Mouse (Mus musculus): ENCODE measurements around the gene Rgs16. TPM values are rescaled to one million over a fixed set of nuclear protein-coding genes. Genes with fewer than 3 reads are reported as not detected.

Gene Rgs16
- total RNA-seq (2014; fragmentation: Nextera tagmentation) (not detected in 2 replicates), total RNA-seq (2017) (not detected in 2 replicates), polyA plus RNA-seq (2012) (not detected in 2 replicates)

DNA sequence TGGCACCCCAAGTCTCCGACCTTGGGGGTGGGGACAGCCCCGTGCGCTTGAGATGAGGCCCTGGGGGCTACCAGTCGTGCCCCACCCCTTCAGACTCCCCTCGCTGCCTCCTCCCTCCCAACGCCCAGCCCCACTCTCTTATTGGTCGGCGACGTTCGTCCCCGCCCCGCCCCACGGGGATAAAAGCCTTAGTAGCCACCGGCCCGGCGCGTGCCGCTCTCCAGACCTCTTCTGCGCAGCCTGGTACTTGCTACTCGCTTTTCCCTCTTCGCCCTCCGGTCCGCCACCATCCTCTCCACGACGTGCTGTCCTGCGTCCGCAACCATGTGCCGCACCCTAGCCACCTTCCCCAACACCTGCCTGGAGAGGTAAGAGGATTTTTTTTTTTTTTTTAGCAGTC is at the start of gene Rgs16:
Gene Rgs16, plus strand, starts transcription at position 205 of the 400 bp plus-strand sequence.
- peaks cover 4% of the 10 kb centered on the region; the same call in 1 of the 2 replicates for H3K4me1 ChIP-seq (ENCODE audit: insufficient read depth, low read depth, low read length)
- no peak within 1 kb of the TSS for H3K4me3 ChIP-seq (ENCODE audit: low read depth, low read length)
- ATAC-seq (ENCODE audit: extremely low read depth, insufficient number of reproducible peaks, low FRiP score, poor library complexity, severe bottlenecking) (no peak), DNase-seq (ENCODE audit: low spot score) (no peak)
- H3K9me3 ChIP-seq (replicated peaks): no peaks in the 10 kb centered on the region
- TF ChIP-seq GATA2 (IDR thresholded peaks at IDR 0.05; ENCODE audit: borderline replicate concordance, low read depth, low read length) (no peak), CTCF (IDR thresholded peaks at IDR 0.05; ENCODE audit: low read depth, low read length) (no peak), GATA1 (IDR thresholded peaks at IDR 0.05; ENCODE audit: borderline replicate concordance, low read length) (no peak), POLR2AphosphoS5 (IDR thresholded peaks at IDR 0.05; ENCODE audit: insufficient replicate concordance, low read depth, low read length) (no peak), TAL1 (conservative IDR thresholded peaks at IDR 0.05; ENCODE audit: low read depth, low read length) (no peak)
- H3K36me3 ChIP-seq (replicated peaks): no peaks in the 10 kb centered on the region
- peaks cover 16% of the 10 kb centered on the region; the same call in 1 of the 2 replicates for H3K27me3 ChIP-seq (ENCODE audit: insufficient read depth, low read length)

DNA sequence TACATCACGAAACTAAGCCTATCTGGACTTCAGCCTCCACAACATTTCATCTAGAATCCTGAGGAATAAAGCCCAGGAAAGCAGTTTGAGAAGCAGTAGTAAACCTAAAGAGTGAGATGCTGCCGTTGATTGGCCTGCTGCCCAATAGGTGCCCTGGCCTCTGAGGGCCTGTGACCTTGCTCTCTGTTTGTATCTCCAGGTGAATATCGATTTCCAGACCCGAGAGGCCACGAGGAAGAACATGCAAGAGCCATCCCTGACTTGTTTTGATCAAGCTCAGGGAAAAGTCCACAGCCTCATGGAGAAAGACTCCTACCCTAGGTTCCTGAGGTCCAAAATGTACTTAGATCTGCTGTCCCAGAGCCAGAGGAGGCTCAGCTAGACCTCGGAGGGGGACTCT is 47.6 kb upstream of the Rgs16 start:
- ATAC-seq (ENCODE audit: extremely low read depth, insufficient number of reproducible peaks, low FRiP score, poor library complexity, severe bottlenecking) (no peak), DNase-seq (ENCODE audit: low spot score) (no peak)
- no peaks in the 10 kb centered on the region for H3K9me3 ChIP-seq (replicated peaks)
- H3K36me3 ChIP-seq (replicated peaks): no peaks in the 10 kb centered on the region
- no peaks in the 10 kb centered on the region for H3K27me3 ChIP-seq (ENCODE audit: insufficient read depth, low read length)
- TF ChIP-seq POLR2AphosphoS5 (IDR thresholded peaks at IDR 0.05; ENCODE audit: insufficient replicate concordance, low read depth, low read length) (no peak), TAL1 (conservative IDR thresholded peaks at IDR 0.05; ENCODE audit: low read depth, low read length) (no peak), GATA1 (IDR thresholded peaks at IDR 0.05; ENCODE audit: borderline replicate concordance, low read length) (no peak), CTCF (IDR thresholded peaks at IDR 0.05; ENCODE audit: low read depth, low read length) (no peak), GATA2 (IDR thresholded peaks at IDR 0.05; ENCODE audit: borderline replicate concordance, low read depth, low read length) (no peak)
- no peaks in the 10 kb centered on the region for H3K4me1 ChIP-seq (ENCODE audit: insufficient read depth, low read depth, low read length)
- no peak overlapping the region for H3K4me3 ChIP-seq (ENCODE audit: low read depth, low read length)

DNA sequence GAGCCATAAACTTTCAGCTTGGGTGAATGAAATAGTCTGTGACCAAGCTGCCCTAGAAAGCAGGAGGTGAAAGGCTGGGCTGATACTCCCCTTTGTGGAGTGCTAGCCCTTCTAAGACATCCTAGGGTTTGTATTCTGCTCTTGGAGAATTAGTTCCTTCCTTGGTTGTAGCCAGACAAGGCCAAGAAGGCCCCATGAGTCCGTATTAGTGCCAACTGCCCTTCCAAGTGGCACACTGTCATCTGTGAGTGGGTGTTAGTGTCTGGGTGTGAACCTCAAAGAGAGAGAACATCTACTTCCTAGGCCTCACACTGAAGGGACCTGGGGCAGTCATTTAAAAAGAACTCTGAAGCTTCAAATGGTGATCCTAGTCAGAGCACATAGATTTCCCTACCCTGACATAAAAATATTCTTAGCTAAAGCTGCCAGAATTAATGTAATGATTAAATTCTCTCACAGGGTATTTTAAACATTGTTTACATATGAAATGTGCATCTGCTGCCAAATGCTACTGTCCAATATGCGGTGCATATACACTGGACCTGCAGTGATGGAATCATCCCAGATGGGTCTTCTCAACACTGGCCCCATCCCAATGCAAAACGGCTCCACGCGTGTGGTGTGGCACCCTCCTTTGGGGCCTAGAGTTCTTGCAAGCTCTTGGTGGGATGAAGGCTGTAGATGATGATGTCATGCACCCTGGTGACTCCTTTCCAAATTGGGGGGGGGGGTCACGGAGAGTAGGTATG is 45.6 kb upstream of the Rgs16 start:
- H3K9me3 ChIP-seq (replicated peaks): no peaks in the 10 kb centered on the region
- H3K27me3 ChIP-seq (ENCODE audit: insufficient read depth, low read length): no peaks in the 10 kb centered on the region
- DNase-seq (ENCODE audit: low spot score) (no peak), ATAC-seq (ENCODE audit: extremely low read depth, insufficient number of reproducible peaks, low FRiP score, poor library complexity, severe bottlenecking) (no peak)
- no peak overlapping the region for H3K4me3 ChIP-seq (ENCODE audit: low read depth, low read length)
- no peak for TF ChIP-seq GATA1 (IDR thresholded peaks at IDR 0.05; ENCODE audit: borderline replicate concordance, low read length)
- no peak for TF ChIP-seq CTCF (IDR thresholded peaks at IDR 0.05; ENCODE audit: low read depth, low read length)
- no peak for TF ChIP-seq GATA2 (IDR thresholded peaks at IDR 0.05; ENCODE audit: borderline replicate concordance, low read depth, low read length)
- TF ChIP-seq POLR2AphosphoS5 (IDR thresholded peaks at IDR 0.05; ENCODE audit: insufficient replicate concordance, low read depth, low read length): no peak
- TF ChIP-seq TAL1 (conservative IDR thresholded peaks at IDR 0.05; ENCODE audit: low read depth, low read length): no peak
- H3K4me1 ChIP-seq (ENCODE audit: insufficient read depth, low read depth, low read length): no peaks in the 10 kb centered on the region
- H3K36me3 ChIP-seq (replicated peaks): no peaks in the 10 kb centered on the region

DNA sequence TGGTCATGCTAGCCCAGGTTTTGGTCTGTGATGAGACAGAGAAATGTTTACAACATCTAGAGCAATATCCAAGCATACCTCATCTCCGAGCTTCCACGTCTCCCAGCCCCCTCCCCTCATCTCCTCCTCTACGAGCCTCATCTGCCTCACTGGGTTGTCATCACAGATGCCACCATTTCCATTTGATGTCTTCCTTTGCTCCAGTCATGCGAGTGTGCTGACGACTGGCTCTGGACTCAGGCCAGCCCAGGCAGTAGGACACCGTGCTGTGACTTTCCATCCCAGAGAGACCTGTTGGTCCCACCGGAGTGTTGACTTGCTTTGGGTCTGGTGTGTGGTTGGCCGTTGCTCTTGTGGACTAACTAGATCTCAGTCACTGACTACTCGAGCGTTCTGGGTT is 44.8 kb upstream of the Rgs16 start:
- Histone ChIP-seq H3K27me3 (ENCODE audit: insufficient read depth, low read length) (no peaks in the 10 kb centered on the region), H3K36me3 (replicated peaks) (no peaks in the 10 kb centered on the region), H3K4me1 (ENCODE audit: insufficient read depth, low read depth, low read length) (no peaks in the 10 kb centered on the region), H3K4me3 (ENCODE audit: low read depth, low read length) (no peak overlapping the region), H3K9me3 (replicated peaks) (no peaks in the 10 kb centered on the region)
- DNase-seq (ENCODE audit: low spot score) (no peak), ATAC-seq (ENCODE audit: extremely low read depth, insufficient number of reproducible peaks, low FRiP score, poor library complexity, severe bottlenecking) (no peak)
- TF ChIP-seq POLR2AphosphoS5 (IDR thresholded peaks at IDR 0.05; ENCODE audit: insufficient replicate concordance, low read depth, low read length): no peak
- TF ChIP-seq GATA1 (IDR thresholded peaks at IDR 0.05; ENCODE audit: borderline replicate concordance, low read length): no peak

DNA sequence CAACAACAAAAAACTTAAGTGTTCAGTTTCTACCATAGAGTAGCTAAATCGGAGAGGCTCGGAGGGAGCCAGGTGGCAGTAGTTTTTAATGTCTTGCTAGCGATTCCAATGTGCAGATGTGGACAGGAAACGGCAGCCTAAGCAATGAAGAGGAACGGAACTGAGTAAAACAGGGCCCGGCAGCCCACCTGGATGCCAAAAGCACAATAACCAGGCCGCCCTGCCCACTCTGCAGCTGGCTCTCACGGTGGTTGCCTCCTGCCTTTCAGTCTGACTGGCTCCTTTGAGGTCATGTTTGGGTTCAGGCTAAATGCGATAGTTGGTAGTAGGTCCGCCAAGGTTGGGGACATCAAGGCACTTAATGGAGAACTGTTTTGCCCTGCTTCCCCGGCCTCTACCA is 44.1 kb upstream of the Rgs16 start:
- Histone ChIP-seq H3K36me3 (replicated peaks) (no peaks in the 10 kb centered on the region), H3K9me3 (replicated peaks) (no peaks in the 10 kb centered on the region), H3K4me3 (ENCODE audit: low read depth, low read length) (no peak overlapping the region), H3K4me1 (ENCODE audit: insufficient read depth, low read depth, low read length) (no peaks in the 10 kb centered on the region), H3K27me3 (ENCODE audit: insufficient read depth, low read length) (no peaks in the 10 kb centered on the region)
- TF ChIP-seq GATA2 (IDR thresholded peaks at IDR 0.05; ENCODE audit: borderline replicate concordance, low read depth, low read length) (no peak), TAL1 (conservative IDR thresholded peaks at IDR 0.05; ENCODE audit: low read depth, low read length) (no peak), GATA1 (IDR thresholded peaks at IDR 0.05; ENCODE audit: borderline replicate concordance, low read length) (no peak), CTCF (IDR thresholded peaks at IDR 0.05; ENCODE audit: low read depth, low read length) (no peak), POLR2AphosphoS5 (IDR thresholded peaks at IDR 0.05; ENCODE audit: insufficient replicate concordance, low read depth, low read length) (no peak)
- no peak for ATAC-seq (ENCODE audit: extremely low read depth, insufficient number of reproducible peaks, low FRiP score, poor library complexity, severe bottlenecking)
- DNase-seq (ENCODE audit: low spot score): no peak

DNA sequence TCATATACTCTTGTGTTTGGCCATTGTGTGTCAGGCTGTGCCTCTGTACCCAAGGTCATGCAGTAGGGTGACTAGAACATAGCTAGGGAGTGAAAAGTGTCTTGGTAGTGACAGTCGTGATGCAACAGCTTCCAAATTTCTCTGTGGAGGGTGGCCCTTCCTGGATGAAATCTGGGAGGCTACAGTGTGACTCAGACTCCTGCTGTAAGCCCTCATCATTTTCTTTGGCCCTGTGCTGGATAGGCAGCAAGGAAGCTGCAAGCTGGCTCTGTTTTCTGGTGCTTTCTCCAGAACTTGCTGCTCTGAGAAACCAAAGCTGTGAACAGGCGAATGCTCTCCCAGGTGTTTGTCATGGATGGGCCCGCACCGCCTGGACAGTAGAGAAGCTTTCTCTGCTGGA is 43.6 kb upstream of the Rgs16 start:
- H3K36me3 ChIP-seq (replicated peaks): no peaks in the 10 kb centered on the region
- H3K4me1 ChIP-seq (ENCODE audit: insufficient read depth, low read depth, low read length): no peaks in the 10 kb centered on the region
- ATAC-seq (ENCODE audit: extremely low read depth, insufficient number of reproducible peaks, low FRiP score, poor library complexity, severe bottlenecking) (no peak), DNase-seq (ENCODE audit: low spot score) (no peak)
- H3K4me3 ChIP-seq (ENCODE audit: low read depth, low read length): no peak overlapping the region
- TF ChIP-seq POLR2AphosphoS5 (IDR thresholded peaks at IDR 0.05; ENCODE audit: insufficient replicate concordance, low read depth, low read length) (no peak), TAL1 (conservative IDR thresholded peaks at IDR 0.05; ENCODE audit: low read depth, low read length) (no peak), CTCF (IDR thresholded peaks at IDR 0.05; ENCODE audit: low read depth, low read length) (no peak), GATA2 (IDR thresholded peaks at IDR 0.05; ENCODE audit: borderline replicate concordance, low read depth, low read length) (no peak), GATA1 (IDR thresholded peaks at IDR 0.05; ENCODE audit: borderline replicate concordance, low read length) (no peak)
- H3K27me3 ChIP-seq (ENCODE audit: insufficient read depth, low read length): no peaks in the 10 kb centered on the region
- no peaks in the 10 kb centered on the region for H3K9me3 ChIP-seq (replicated peaks)

Data from G1E (cell line).